Mouse (Mus musculus): ENCODE measurements around the gene Pde11a. TPM values are rescaled to one million over a fixed set of nuclear protein-coding genes. Genes with fewer than 3 reads are reported as not detected.
A peak's percentile ranks its signal among the peaks of the same experiment; 100 is the strongest.

Gene Pde11a
- polyA plus RNA-seq, 1 experiment from 2014 or later = 0.16 TPM

- H3K9me3 ChIP-seq = no peaks in the 10 kb centered on the region
- peak overlapping the region; percentile 90 for H3K27ac ChIP-seq
- peak overlapping the region; percentile 53 for H3K4me3 ChIP-seq
- DNase-seq (ENCODE audit: extremely low spot score, low spot score) = peak; percentile 86
- no peaks in the 10 kb centered on the region for H3K27me3 ChIP-seq (ENCODE audit: poor library complexity, severe bottlenecking)
- 4% methylated on average over 19 of the region's 19 CpGs for WGBS
- no peaks in the 10 kb centered on the region for H3K36me3 ChIP-seq (replicated peaks)
- H3K4me1 ChIP-seq = peaks cover 13% of the 10 kb centered on the region
Observed at GRCm38 (mm10) chr2:76070432-76071306, 267.9 kb downstream of the Pde11a start.

DNA sequence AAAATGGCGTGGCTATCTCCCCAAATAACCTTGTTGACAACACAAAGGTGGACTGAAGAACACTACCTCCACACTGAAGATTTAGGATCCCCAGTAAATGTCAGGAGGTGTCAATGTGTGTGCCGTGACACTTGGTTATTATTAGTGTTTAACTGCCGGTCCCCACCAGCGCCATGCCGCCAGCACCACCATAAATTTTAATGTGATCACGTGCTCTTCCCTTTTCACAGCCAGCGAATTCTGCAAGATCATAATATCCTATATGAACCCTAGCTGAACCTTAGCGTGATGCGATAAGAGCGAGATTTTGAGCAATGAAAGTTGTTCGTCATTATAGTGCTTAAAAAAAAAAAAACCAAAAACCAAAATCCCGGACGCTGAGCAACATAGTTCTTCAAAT lies 269.3 kb downstream of the Pde11a start:
- H3K27ac ChIP-seq = 0 out of 2 replicates have a peak overlapping the region, but pooled peaks have one; percentile 51
- no peaks in the 10 kb centered on the region for H3K27me3 ChIP-seq (ENCODE audit: poor library complexity, severe bottlenecking)
- H3K9me3 ChIP-seq = no peaks in the 10 kb centered on the region
- 95% methylated on average over 13 of the region's 13 CpGs for WGBS
- H3K4me1 ChIP-seq = peaks cover 13% of the 10 kb centered on the region
- H3K4me3 ChIP-seq = no peak overlapping the region
- DNase-seq (ENCODE audit: extremely low spot score, low spot score) = no peak
- no peaks in the 10 kb centered on the region for H3K36me3 ChIP-seq (replicated peaks)

DNA sequence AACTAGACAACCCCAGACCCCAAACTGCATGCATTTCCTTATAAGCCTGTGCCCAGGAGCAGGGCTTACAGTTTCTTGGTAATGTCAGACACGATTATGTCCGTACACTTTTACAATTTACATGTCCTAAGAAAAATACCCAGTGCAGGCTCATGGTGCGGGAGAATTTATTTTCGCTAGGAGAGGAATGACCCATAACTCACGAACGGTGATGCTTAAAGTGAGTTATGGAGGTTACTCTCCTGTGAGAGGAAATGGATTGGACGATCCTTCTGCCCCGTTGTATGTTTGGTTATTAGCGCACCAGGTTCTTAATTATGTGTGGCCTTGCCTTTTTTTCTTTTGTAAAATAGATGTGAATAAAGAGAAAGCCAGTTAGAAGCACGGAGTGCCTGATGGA lies 270.4 kb downstream of the Pde11a start:
- Histone ChIP-seq H3K36me3 (replicated peaks) (no peaks in the 10 kb centered on the region), H3K9me3 (no peaks in the 10 kb centered on the region), H3K27ac (no peak overlapping the region), H3K4me1 (peaks cover 13% of the 10 kb centered on the region), H3K27me3 (ENCODE audit: poor library complexity, severe bottlenecking) (no peaks in the 10 kb centered on the region), H3K4me3 (no peak overlapping the region)
- 93% methylated on average over 10 of the region's 10 CpGs for WGBS
- no peak for DNase-seq (ENCODE audit: extremely low spot score, low spot score)

DNA sequence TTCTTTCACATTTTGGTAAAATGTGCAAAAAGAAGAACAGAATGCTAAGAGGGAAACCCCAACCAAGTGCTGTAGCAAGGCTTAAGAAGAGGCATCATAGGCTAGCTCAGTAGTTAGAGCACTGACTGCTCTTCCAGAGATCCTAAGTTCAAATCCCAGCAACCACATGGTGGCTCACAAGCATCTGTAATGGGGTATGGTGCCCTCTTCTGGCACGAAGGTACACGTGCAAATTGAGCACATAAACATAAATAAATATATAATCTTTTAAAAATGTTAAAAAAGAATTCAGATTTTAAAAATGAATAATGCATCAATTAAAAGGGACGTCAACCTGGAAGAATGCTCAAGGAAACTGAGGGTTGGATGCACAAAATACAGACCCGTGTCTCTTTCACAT lies 271.4 kb downstream of the Pde11a start:
- H3K27me3 ChIP-seq (ENCODE audit: poor library complexity, severe bottlenecking) = no peaks in the 10 kb centered on the region
- no peaks in the 10 kb centered on the region for H3K36me3 ChIP-seq (replicated peaks)
- no peaks in the 10 kb centered on the region for H3K9me3 ChIP-seq
- no peak overlapping the region for H3K4me3 ChIP-seq
- H3K27ac ChIP-seq = no peak overlapping the region
- DNase-seq (ENCODE audit: extremely low spot score, low spot score) = no peak
- 63% methylated on average over 4 of the region's 4 CpGs for WGBS
- peaks cover 13% of the 10 kb centered on the region for H3K4me1 ChIP-seq

GRCm38 (mm10) chr2:76065292-76065691 lies 273.3 kb downstream of the Pde11a start:
- WGBS = 77% methylated on average over 7 of the region's 7 CpGs
- no peak overlapping the region for H3K4me3 ChIP-seq
- no peak overlapping the region for H3K27ac ChIP-seq
- no peaks in the 10 kb centered on the region for H3K36me3 ChIP-seq (replicated peaks)
- DNase-seq (ENCODE audit: extremely low spot score, low spot score) = no peak
- no peaks in the 10 kb centered on the region for H3K9me3 ChIP-seq
- H3K4me1 ChIP-seq = peaks cover 8% of the 10 kb centered on the region
- H3K27me3 ChIP-seq (ENCODE audit: poor library complexity, severe bottlenecking) = no peaks in the 10 kb centered on the region

DNA sequence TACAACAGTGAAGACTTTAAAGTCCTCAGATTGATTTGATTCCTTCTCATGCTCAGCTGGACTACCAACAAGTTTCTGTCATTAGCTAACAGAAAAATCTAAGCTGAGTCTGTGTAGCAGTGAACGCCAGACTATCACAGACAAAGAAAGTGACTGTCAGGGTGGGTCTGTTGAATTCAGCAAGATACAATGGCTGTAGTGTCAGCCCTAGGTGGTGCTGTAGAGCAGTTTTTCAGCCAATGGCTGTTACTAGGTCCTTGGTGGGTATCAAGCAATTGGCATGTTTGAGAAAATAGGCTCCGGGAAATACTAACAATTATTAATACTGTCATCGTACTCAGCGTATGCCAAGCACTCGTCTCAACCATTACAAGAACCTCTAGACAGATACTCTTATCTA lies 274.5 kb downstream of the Pde11a start:
- H3K27me3 ChIP-seq (ENCODE audit: poor library complexity, severe bottlenecking) = no peaks in the 10 kb centered on the region
- no peak overlapping the region for H3K4me3 ChIP-seq
- no peak for DNase-seq (ENCODE audit: extremely low spot score, low spot score)
- H3K36me3 ChIP-seq (replicated peaks) = no peaks in the 10 kb centered on the region
- no peaks in the 10 kb centered on the region for H3K9me3 ChIP-seq
- peaks cover 6% of the 10 kb centered on the region for H3K4me1 ChIP-seq
- H3K27ac ChIP-seq = 0 out of 2 replicates have a peak overlapping the region, but pooled peaks have one; percentile 6
- 82% methylated on average over 5 of the region's 5 CpGs for WGBS

DNA sequence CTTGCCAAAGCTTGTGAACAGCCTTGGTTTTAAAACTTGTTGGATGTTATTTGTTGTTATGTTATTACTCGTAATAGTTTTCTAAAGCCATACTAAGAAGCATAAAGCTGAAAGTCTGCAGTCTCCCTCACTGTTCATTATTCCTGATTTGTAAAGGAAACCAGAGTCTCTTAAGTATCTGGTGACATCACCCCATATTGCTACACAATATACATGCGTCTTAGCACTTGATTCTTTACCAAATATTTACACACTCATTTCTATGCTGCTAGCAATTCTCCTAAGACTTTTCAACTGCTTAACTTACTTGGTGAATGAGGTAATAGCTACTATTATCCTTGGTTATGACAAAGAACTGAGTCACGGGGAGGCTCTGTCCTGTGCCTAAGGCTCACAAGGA lies 278.4 kb downstream of the Pde11a start:
- H3K27me3 ChIP-seq (ENCODE audit: poor library complexity, severe bottlenecking) = 0 out of 2 replicates have a peak, but pooled peaks cover 13% of the 10 kb centered on the region
- 87% methylated on average over 3 of the region's 3 CpGs for WGBS
- H3K27ac ChIP-seq = no peak overlapping the region
- peaks cover 20% of the 10 kb centered on the region for H3K4me1 ChIP-seq
- DNase-seq (ENCODE audit: extremely low spot score, low spot score) = no peak
- H3K36me3 ChIP-seq (replicated peaks) = no peaks in the 10 kb centered on the region
- H3K9me3 ChIP-seq = no peaks in the 10 kb centered on the region
- H3K4me3 ChIP-seq = no peak overlapping the region

- Histone ChIP-seq H3K27me3 (ENCODE audit: poor library complexity, severe bottlenecking) (0 out of 2 replicates have a peak, but pooled peaks cover 13% of the 10 kb centered on the region), H3K27ac (no peak overlapping the region), H3K9me3 (no peaks in the 10 kb centered on the region), H3K4me3 (no peak overlapping the region), H3K4me1 (peaks cover 22% of the 10 kb centered on the region), H3K36me3 (replicated peaks) (no peaks in the 10 kb centered on the region)
- 84% methylated on average over 10 of the region's 10 CpGs for WGBS
- no peak for DNase-seq (ENCODE audit: extremely low spot score, low spot score)
Observed at GRCm38 (mm10) chr2:76059595-76059994, 279.0 kb downstream of the Pde11a start.

GRCm38 (mm10) chr2:76058661-76059467 lies 279.7 kb downstream of the Pde11a start:
- WGBS = 68% methylated on average over 13 of the region's 13 CpGs
- H3K4me1 ChIP-seq = peaks cover 22% of the 10 kb centered on the region
- no peaks in the 10 kb centered on the region for H3K36me3 ChIP-seq (replicated peaks)
- 0 out of 2 replicates have a peak, but pooled peaks cover 13% of the 10 kb centered on the region for H3K27me3 ChIP-seq (ENCODE audit: poor library complexity, severe bottlenecking)
- DNase-seq (ENCODE audit: extremely low spot score, low spot score) = no peak
- no peaks in the 10 kb centered on the region for H3K9me3 ChIP-seq
- no peak overlapping the region for H3K4me3 ChIP-seq
- 0 out of 2 replicates have a peak overlapping the region, but pooled peaks have one; percentile 35 for H3K27ac ChIP-seq

DNA sequence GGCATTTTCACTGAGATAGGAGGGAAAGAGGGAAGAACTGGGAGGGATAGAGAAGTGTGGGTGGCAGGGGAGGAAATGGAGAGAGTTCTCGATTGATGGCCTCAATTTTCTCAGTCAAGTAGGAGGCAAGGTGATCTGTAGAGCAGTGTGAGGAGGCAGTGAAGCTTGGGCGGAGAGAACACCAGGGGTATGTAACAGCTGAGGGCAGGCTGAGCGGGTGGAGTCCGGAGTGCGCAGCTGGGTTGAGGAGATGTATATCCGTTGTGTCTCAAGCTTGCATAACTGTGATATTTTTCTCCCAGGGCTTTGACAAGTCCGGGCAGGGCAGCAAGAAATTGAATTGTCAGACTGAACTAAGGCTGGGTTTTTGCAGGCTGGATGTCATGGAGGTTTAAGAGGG lies 281.0 kb downstream of the Pde11a start:
- 0 out of 2 replicates have a peak, but pooled peaks cover 13% of the 10 kb centered on the region for H3K27me3 ChIP-seq (ENCODE audit: poor library complexity, severe bottlenecking)
- no peaks in the 10 kb centered on the region for H3K36me3 ChIP-seq (replicated peaks)
- H3K4me1 ChIP-seq = peaks cover 22% of the 10 kb centered on the region
- no peak overlapping the region for H3K4me3 ChIP-seq
- no peak overlapping the region for H3K27ac ChIP-seq
- DNase-seq (ENCODE audit: extremely low spot score, low spot score) = no peak
- H3K9me3 ChIP-seq = no peaks in the 10 kb centered on the region
- WGBS = 91% methylated on average over 7 of the region's 7 CpGs

DNA sequence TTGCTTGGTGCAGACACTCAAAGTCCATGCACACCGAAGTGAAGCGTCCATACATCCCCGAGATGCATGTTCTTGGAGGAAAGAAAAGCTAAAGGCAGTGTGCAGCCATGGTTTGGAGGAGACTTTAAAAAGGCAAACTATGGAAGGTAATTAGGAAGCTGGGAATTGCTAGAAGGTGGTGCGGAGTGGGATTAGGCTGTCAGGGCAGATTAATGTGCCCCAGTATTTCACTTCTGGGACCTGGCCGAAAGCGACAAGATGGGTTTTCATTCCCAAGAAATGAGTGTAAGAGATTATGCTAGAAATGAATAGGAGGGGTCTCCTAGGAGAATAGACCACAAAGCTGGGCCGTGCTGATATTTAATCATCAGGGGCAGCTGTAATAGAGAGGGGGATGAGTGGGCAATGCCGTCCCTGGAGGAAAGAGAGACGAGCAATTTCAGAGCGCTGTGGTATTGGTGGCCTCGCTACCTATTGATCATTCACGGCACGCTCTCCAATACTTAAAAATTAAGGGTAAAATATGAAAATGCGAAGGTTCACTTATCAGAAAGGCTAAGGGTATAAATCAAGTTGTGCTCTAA lies 284.7 kb downstream of the Pde11a start:
- Histone ChIP-seq H3K9me3 (no peaks in the 10 kb centered on the region), H3K36me3 (replicated peaks) (no peaks in the 10 kb centered on the region), H3K4me1 (peaks cover 23% of the 10 kb centered on the region), H3K4me3 (no peak overlapping the region), H3K27me3 (ENCODE audit: poor library complexity, severe bottlenecking) (0 out of 2 replicates have a peak, but pooled peaks cover 13% of the 10 kb centered on the region), H3K27ac (no peak overlapping the region)
- WGBS = 91% methylated on average over 14 of the region's 14 CpGs
- DNase-seq (ENCODE audit: extremely low spot score, low spot score) = no peak

DNA sequence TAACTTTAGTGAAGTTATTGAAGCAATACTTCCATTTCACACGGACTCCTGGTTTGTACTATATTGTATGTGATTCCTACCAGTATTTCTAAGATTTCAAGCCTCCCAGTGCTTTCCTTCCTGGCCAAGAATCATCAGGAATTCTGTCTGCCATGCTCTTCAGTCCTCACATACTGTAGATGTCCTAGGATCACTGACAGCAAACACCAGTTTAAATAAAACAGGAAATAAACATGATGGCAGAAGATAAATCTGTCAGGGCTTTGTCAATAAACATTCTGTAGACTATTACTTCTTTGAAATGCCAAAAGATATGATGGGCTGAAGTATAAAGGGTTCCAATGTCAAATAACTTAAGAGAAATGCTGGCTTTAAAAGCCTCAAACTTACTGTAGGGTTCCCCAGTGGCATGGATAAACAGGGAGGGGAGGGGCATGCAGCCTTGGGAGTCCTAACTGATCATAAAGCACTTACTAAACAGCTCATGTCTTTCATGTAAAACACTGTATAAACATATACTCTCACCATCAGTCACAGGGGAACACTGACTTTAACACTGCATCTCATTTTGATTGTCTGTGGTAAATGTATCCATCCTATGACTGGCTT lies 285.6 kb downstream of the Pde11a start:
- no peak overlapping the region for H3K4me3 ChIP-seq
- DNase-seq (ENCODE audit: extremely low spot score, low spot score) = no peak
- 88% methylated on average over 1 of the region's 1 CpGs for WGBS
- peaks cover 17% of the 10 kb centered on the region for H3K4me1 ChIP-seq
- no peaks in the 10 kb centered on the region for H3K36me3 ChIP-seq (replicated peaks)
- H3K27me3 ChIP-seq (ENCODE audit: poor library complexity, severe bottlenecking) = 0 out of 2 replicates have a peak, but pooled peaks cover 13% of the 10 kb centered on the region
- H3K9me3 ChIP-seq = no peaks in the 10 kb centered on the region
- H3K27ac ChIP-seq = no peak overlapping the region
